Mouse (Mus musculus) midbrain, postnatal 0 days (tissue): Measurements from ENCODE around the gene C1rl. TPM values are rescaled to one million over a fixed set of nuclear protein-coding genes. Genes with fewer than 3 reads are reported as not detected.

Experiments used
- ATAC-seq: fragments of 200-750 bp; cut with Nextera tagmentation; 2 replicates; pipeline ENCODE4 v1.8.0; 2017; ENCODE audit warnings: moderate number of reproducible peaks, mild to moderate bottlenecking, moderate TSS enrichment, moderate library complexity; ENCODE audit not compliant: low FRiP score
- DNase-seq: peaks from one replicate; pipeline ENCODE4 v3.0.0-alpha.2; 2015; ENCODE audit warnings: low spot score
- H3K27ac ChIP-seq: fragments of 300-500 bp; sonication (generic); 2 replicates; pipeline ENCODE4 v1.5.1; 2014; ENCODE audit warnings: low read depth, mild to moderate bottlenecking, low read length, mixed read lengths
- H3K27me3 ChIP-seq: fragments of 300-500 bp; sonication (generic); 2 replicates; pipeline ENCODE4 v1.6.1; 2014; ENCODE audit warnings: low read length, control low read depth, mixed read lengths; ENCODE audit not compliant: insufficient read depth
- H3K36me3 ChIP-seq: fragments of 300-500 bp; sonication (generic); 2 replicates; pipeline ENCODE4 v1.6.1; 2014; ENCODE audit warnings: low read length, control low read depth, mixed read lengths; ENCODE audit not compliant: insufficient read depth
- H3K4me1 ChIP-seq: fragments of 300-500 bp; sonication (generic); 2 replicates; pipeline ENCODE4 v1.6.1; 2014; ENCODE audit warnings: mild to moderate bottlenecking, control low read depth, antibody characterized with exemption, low read length, mixed read lengths; ENCODE audit not compliant: insufficient read depth
- H3K4me2 ChIP-seq: fragments of 300-500 bp; sonication (generic); 2 replicates; pipeline ENCODE4 v1.6.1; 2014; ENCODE audit warnings: low read depth, mild to moderate bottlenecking, low read length, mixed read lengths; ENCODE audit not compliant: poor library complexity, severe bottlenecking
- H3K4me3 ChIP-seq: fragments of 300-500 bp; sonication (generic); 2 replicates; pipeline ENCODE4 v1.5.1; 2014; ENCODE audit warnings: low read depth, mild to moderate bottlenecking, low read length, moderate library complexity
- H3K9ac ChIP-seq: fragments of 300-500 bp; sonication (generic); replicated peaks from 2 replicates; pipeline ENCODE4 v1.6.1; 2014; ENCODE audit warnings: mild to moderate bottlenecking, low read length, moderate library complexity, mixed read lengths; ENCODE audit not compliant: poor library complexity, severe bottlenecking
- H3K9me3 ChIP-seq: fragments of 300-500 bp; sonication (generic); 2 replicates; pipeline ENCODE4 v1.6.1; 2016; ENCODE audit warnings: low read length, control low read depth
- CTCF ChIP-seq: IDR thresholded peaks from 2 replicates; pipeline ENCODE4 v1.5.1; 2016; ENCODE audit warnings: antibody characterized with exemption, mild to moderate bottlenecking
- WGBS: fragments of 180-500 bp; shearing (Covaris S2); extraction: QIAGEN DNeasy Blood & Tissue Kit; methylation state at CpG from one replicate; pipeline ENCODE4 v1.1.7; 2014; 5-methylcytosine and 5-hydroxymethylcytosine counted together
- polyA plus RNA-seq: library from polyadenylated mRNA; unstranded; fragments of >200 nt; fragmentation: Nextera tagmentation; extraction: Ambion mirVana; gene quantifications from 2 replicates; pipeline ENCODE4 v1.2.1, GENCODE M21; 2015
- total RNA-seq: library from RNA; depleted of rRNA; stranded (reverse); fragments of >200 nt; gene quantifications from 2 replicates; pipeline ENCODE4 v1.2.3, GENCODE M21; 2014

The C1rl gene
- total and polyA plus RNA-seq, 2 experiments from 2014 or later = 0.35 TPM; not detected in 1

DNA sequence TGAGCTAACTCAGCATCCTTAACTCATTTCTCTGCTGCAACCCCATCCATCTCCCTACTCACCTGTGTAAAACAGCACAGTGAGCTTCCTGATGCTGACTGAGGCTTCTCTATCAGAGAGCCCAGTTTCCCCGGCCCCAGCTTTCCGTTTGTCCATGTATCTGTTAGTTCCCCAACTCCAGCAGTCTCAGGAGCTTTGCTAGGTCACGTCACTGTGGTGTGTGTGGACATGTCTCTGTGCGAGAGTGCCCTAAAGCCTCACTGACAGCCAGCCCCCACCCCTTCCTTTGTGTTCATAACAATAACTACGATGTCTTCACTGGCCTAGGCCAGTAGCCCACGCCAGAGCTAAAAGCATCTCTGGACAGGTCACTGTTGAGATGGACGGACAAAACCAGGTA, 16.7 kb upstream of the C1rl start:
- DNase-seq = no peak
- Histone ChIP-seq H3K4me1 (no peaks in the 10 kb centered on the region), H3K9me3 (no peaks in the 10 kb centered on the region), H3K27me3 (no peaks in the 10 kb centered on the region), H3K4me2 (no peak overlapping the region), H3K27ac (no peak overlapping the region), H3K9ac (no peak overlapping the region), H3K36me3 (no peaks in the 10 kb centered on the region), H3K4me3 (no peak overlapping the region)
- ATAC-seq = no peak
- WGBS = 61% methylated on average over 7 of the region's 7 CpGs
- no peak for TF ChIP-seq CTCF

DNA sequence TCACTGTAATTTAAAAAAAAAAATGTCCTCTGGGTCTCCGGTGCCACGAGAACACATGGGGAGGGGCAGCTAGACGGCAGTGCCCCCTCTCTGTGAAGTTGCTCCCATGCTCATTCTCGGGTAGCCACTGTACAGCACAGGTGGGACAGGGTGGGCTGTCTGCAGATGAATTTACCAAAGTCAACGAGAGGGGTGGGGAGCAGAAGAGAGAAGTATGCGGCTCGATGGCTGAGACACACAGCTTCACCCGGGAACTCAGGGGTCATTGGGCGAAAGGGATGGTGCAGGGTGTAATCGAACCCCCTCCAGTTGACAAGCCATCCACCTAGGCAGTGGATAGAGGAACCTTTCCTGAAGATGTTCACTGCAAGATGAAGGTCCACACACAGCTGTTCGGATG, 16.1 kb upstream of the C1rl start:
- ATAC-seq = no peak
- no peak overlapping the region for H3K4me2 ChIP-seq
- no peak for TF ChIP-seq CTCF
- no peak overlapping the region for H3K27ac ChIP-seq
- no peaks in the 10 kb centered on the region for H3K4me1 ChIP-seq
- no peak for DNase-seq
- H3K9ac ChIP-seq = no peak overlapping the region
- WGBS = 88% methylated on average over 11 of the region's 11 CpGs
- H3K9me3 ChIP-seq = no peaks in the 10 kb centered on the region
- no peaks in the 10 kb centered on the region for H3K36me3 ChIP-seq
- H3K27me3 ChIP-seq = no peaks in the 10 kb centered on the region
- no peak overlapping the region for H3K4me3 ChIP-seq

DNA sequence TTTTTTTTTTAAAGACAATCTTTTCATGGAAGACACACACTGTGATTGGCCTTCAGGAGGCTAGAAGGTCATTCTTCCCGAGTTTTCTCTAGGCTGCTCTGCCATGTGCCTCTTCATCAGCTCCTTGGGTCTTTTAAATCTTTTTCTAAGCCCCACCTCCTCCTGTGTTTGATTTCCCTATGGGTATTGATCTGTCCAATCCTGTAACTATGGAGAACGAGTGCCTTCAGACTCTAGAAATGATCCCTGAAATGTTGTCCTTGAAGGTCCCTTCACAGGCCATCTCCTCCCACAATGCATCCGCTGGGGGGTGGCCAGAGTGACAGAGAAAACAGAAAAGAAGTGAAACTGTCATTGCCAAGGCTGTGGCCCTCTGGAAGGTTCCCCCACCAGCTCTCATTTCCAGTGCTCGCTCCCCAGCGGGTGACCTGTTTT, 15.7 kb upstream of the C1rl start:
- Histone ChIP-seq H3K9me3 (no peaks in the 10 kb centered on the region), H3K4me1 (no peaks in the 10 kb centered on the region), H3K4me2 (no peak overlapping the region), H3K9ac (no peak overlapping the region), H3K4me3 (no peak overlapping the region), H3K27ac (no peak overlapping the region), H3K27me3 (no peaks in the 10 kb centered on the region), H3K36me3 (no peaks in the 10 kb centered on the region)
- DNase-seq (no peak), ATAC-seq (no peak)
- WGBS = 61% methylated on average over 5 of the region's 5 CpGs
- TF ChIP-seq CTCF = no peak

DNA sequence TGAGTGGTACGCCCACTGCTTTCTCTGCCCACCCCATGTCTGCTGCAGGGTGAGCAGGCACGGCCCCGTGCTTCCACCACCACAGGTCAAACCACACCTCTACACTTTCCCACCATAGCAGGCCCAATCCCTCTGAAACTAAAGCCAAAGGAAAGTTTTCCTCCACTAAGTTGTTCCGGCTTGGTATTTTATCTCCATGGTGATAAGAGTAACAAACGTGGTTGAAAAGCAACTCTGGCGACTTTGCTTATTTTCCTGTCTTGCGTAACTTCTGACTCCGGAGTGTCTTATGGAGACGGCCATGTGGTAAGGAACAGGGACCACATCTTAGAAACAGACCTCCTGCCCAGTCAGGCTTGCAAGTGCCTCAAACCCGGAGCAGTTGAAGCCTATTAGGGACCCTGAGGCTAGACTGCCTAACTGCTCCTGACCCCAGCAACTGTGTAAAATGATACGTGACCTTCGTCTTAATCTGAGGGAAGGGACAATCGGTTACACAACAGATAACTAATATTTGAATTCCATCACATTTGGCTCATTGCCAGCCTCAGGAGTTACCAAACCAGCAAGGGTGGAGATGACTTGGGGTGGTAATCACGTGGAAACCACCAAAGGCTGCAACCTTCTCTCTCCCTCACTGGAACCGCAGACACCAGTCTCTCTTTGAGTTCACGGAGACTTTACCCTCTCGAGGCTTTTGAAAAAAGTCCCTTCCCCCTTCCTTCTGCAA, 14.8 kb upstream of the C1rl start:
- no peak for TF ChIP-seq CTCF

DNA sequence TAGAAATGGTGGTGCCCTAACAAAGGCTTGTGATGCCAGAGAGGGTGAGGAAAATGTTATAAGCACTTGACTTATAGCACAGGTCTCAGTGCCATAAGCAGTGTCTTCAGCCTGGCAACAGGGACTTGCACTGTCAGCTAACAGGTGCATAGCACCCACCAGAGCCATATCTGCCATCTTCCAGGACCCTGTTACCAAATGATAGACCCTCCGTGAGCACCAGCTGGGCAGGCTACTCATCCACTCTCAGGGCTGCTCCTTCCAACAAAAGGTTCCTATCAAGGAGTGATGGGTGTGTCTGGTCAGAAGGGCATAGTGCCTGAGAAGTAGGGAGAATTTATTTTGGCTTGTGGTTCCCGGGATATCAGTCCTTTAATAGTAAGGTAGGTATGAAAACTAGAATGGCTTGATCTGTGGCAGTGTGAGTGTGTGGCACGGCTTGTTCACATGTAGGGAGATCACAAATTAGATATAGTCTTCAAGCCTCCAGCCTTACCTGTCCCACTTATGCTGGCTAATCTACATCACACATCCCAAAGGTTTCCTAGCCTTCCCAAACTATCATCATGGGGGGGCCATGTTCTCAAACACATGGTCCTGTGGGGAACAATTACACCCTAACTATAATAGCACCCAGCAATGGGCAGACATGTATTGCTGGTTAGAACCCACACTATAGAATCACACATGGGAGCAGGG, 13.9 kb upstream of the C1rl start:
- Histone ChIP-seq H3K4me1 (no peaks in the 10 kb centered on the region), H3K9me3 (no peaks in the 10 kb centered on the region), H3K27ac (no peak overlapping the region), H3K4me3 (no peak overlapping the region), H3K27me3 (no peaks in the 10 kb centered on the region), H3K4me2 (no peak overlapping the region), H3K36me3 (no peaks in the 10 kb centered on the region), H3K9ac (no peak overlapping the region)
- no peak for TF ChIP-seq CTCF
- no peak for DNase-seq
- ATAC-seq = no peak
- WGBS = 85% methylated on average over 3 of the region's 3 CpGs

More for the DNA sequence above, 14.8 kb upstream of the C1rl start:
- Histone ChIP-seq H3K27ac (no peak overlapping the region), H3K27me3 (no peaks in the 10 kb centered on the region), H3K4me2 (no peak overlapping the region), H3K4me3 (no peak overlapping the region), H3K36me3 (no peaks in the 10 kb centered on the region), H3K9ac (no peak overlapping the region), H3K4me1 (no peaks in the 10 kb centered on the region), H3K9me3 (no peaks in the 10 kb centered on the region)
- ATAC-seq (no peak), DNase-seq (no peak)
- WGBS = 76% methylated on average over 17 of the region's 17 CpGs

DNA sequence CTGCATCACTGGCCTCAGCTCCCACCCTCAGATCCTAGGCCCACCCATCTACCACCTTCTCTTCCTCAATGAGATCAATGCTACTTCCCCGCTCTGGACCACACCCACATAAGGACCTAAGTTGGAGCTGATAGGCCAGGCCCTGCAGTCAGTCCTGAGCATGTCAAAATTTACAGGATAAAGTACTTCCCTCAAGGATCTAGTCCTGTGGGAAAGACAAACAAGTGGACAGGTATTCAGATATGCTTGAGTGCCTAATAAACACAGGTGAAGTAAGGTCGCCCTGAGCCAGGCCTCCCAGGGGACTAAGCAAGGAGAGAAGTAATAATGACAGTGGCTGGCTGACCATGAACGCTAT, 13.4 kb upstream of the C1rl start:
- no peaks in the 10 kb centered on the region for H3K36me3 ChIP-seq
- H3K27me3 ChIP-seq = no peaks in the 10 kb centered on the region
- WGBS = 82% methylated on average over 3 of the region's 3 CpGs
- H3K9me3 ChIP-seq = no peaks in the 10 kb centered on the region
- no peak for TF ChIP-seq CTCF
- H3K4me2 ChIP-seq = no peak overlapping the region
- no peak for DNase-seq
- no peak overlapping the region for H3K27ac ChIP-seq
- no peak overlapping the region for H3K9ac ChIP-seq
- ATAC-seq = no peak
- no peaks in the 10 kb centered on the region for H3K4me1 ChIP-seq
- no peak overlapping the region for H3K4me3 ChIP-seq
